Mouse (Mus musculus): ENCODE measurements around the gene Parm1. TPM values are rescaled to one million over a fixed set of nuclear protein-coding genes. Genes with fewer than 3 reads are reported as not detected.
A peak's percentile ranks its signal among the peaks of the same experiment; 100 is the strongest.

The Parm1 gene
- polyA plus RNA-seq (2016; fragmentation: Nextera tagmentation; extraction: Ambion mirVana) = 16.1 and 18.9 TPM in 2 replicates

GRCm38 (mm10) chr5:91517480-91518301 lies at the start of gene Parm1:
TSS of gene Parm1 (plus strand) at chr5:91517615.
- Histone ChIP-seq H3K36me3 (no peaks in the 10 kb centered on the region), H3K27me3 (ENCODE audit: low read depth, poor library complexity, severe bottlenecking) (peaks cover 28% of the 10 kb centered on the region), H3K27ac (replicated peaks) (peak within 1 kb of the TSS; percentile 53), H3K4me3 (peak within 1 kb of the TSS; percentile 61), H3K9me3 (replicated peaks) (no peaks in the 10 kb centered on the region), H3K4me1 (peaks cover 30% of the 10 kb centered on the region)
- WGBS = under 1% methylated on average over 48 of the region's 48 CpGs
- peak; percentile 89 for DNase-seq (ENCODE audit: low spot score)

- H3K4me1 ChIP-seq = no peaks in the 10 kb centered on the region
- DNase-seq (ENCODE audit: low spot score) = no peak
- no peaks in the 10 kb centered on the region for H3K27me3 ChIP-seq (ENCODE audit: low read depth, poor library complexity, severe bottlenecking)
- WGBS = 94% methylated on average over 7 of the region's 7 CpGs
- no peak overlapping the region for H3K4me3 ChIP-seq
- H3K9me3 ChIP-seq (replicated peaks) = no peaks in the 10 kb centered on the region
- no peaks in the 10 kb centered on the region for H3K36me3 ChIP-seq
- no peak overlapping the region for H3K27ac ChIP-seq (replicated peaks)
Measured at GRCm38 (mm10) chr5:91475241-91475640, 42.2 kb upstream of the Parm1 start.

DNA sequence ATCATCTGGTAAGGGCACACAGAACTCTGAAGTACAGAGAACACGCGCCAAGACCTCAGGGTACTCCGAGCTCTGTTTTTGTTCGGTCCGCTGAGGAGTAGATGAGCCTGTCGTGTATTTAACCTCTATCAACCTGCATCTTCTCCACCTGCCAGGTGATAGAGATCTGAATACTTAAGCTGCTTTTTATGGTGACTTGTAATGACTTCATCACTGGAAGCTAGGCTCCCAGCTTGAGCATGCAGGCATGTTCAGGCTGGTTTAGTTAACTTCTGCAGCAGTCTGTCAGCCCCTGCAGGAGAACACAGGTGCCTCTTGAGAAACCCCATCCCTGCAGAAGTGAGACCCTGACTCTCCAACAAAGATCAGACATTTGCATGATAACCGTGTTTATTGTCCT lies 40.6 kb upstream of the Parm1 start:
- H3K9me3 ChIP-seq (replicated peaks) = no peaks in the 10 kb centered on the region
- no peak for DNase-seq (ENCODE audit: low spot score)
- 91% methylated on average over 7 of the region's 7 CpGs for whole genome bisulfite sequencing

GRCm38 (mm10) chr5:91478673-91479072 lies 38.7 kb upstream of the Parm1 start:
- Histone ChIP-seq H3K9me3 (replicated peaks) (no peaks in the 10 kb centered on the region), H3K4me1 (no peaks in the 10 kb centered on the region), H3K4me3 (no peak overlapping the region), H3K27me3 (ENCODE audit: low read depth, poor library complexity, severe bottlenecking) (no peaks in the 10 kb centered on the region), H3K27ac (replicated peaks) (no peak overlapping the region), H3K36me3 (no peaks in the 10 kb centered on the region)
- WGBS = 89% methylated on average over 4 of the region's 4 CpGs
- DNase-seq (ENCODE audit: low spot score) = no peak

More for the DNA sequence above, 40.6 kb upstream of the Parm1 start:
- Histone ChIP-seq H3K27me3 (ENCODE audit: low read depth, poor library complexity, severe bottlenecking) (no peaks in the 10 kb centered on the region), H3K4me3 (no peak overlapping the region), H3K27ac (replicated peaks) (no peak overlapping the region), H3K36me3 (no peaks in the 10 kb centered on the region), H3K4me1 (no peaks in the 10 kb centered on the region)

- no peak for DNase-seq (ENCODE audit: low spot score)
- no peak overlapping the region for H3K27ac ChIP-seq (replicated peaks)
- H3K9me3 ChIP-seq (replicated peaks) = no peaks in the 10 kb centered on the region
- H3K27me3 ChIP-seq (ENCODE audit: low read depth, poor library complexity, severe bottlenecking) = no peaks in the 10 kb centered on the region
- no peaks in the 10 kb centered on the region for H3K4me1 ChIP-seq
- no peaks in the 10 kb centered on the region for H3K36me3 ChIP-seq
- WGBS = 79% methylated on average over 1 of the region's 1 CpGs
- H3K4me3 ChIP-seq = no peak overlapping the region
Measured at GRCm38 (mm10) chr5:91480129-91480528, 37.3 kb upstream of the Parm1 start.

GRCm38 (mm10) chr5:91484324-91484723 lies 33.1 kb upstream of the Parm1 start:
- H3K27me3 ChIP-seq (ENCODE audit: low read depth, poor library complexity, severe bottlenecking) = no peaks in the 10 kb centered on the region
- no peak for DNase-seq (ENCODE audit: low spot score)
- H3K4me1 ChIP-seq = no peaks in the 10 kb centered on the region
- H3K4me3 ChIP-seq = no peak overlapping the region
- no peak overlapping the region for H3K27ac ChIP-seq (replicated peaks)
- H3K9me3 ChIP-seq (replicated peaks) = no peaks in the 10 kb centered on the region
- H3K36me3 ChIP-seq = no peaks in the 10 kb centered on the region
- 96% methylated on average over 1 of the region's 1 CpGs for WGBS

GRCm38 (mm10) chr5:91494456-91494855 lies 23.0 kb upstream of the Parm1 start:
- DNase-seq (ENCODE audit: low spot score) = peak; percentile 16
- H3K36me3 ChIP-seq = no peaks in the 10 kb centered on the region
- no peak overlapping the region for H3K4me3 ChIP-seq
- H3K27ac ChIP-seq (replicated peaks) = no peak overlapping the region
- H3K9me3 ChIP-seq (replicated peaks) = no peaks in the 10 kb centered on the region
- WGBS = 80% methylated on average over 5 of the region's 5 CpGs
- H3K27me3 ChIP-seq (ENCODE audit: low read depth, poor library complexity, severe bottlenecking) = no peaks in the 10 kb centered on the region
- H3K4me1 ChIP-seq = no peaks in the 10 kb centered on the region; the same call in 1 of the 2 replicates

DNA sequence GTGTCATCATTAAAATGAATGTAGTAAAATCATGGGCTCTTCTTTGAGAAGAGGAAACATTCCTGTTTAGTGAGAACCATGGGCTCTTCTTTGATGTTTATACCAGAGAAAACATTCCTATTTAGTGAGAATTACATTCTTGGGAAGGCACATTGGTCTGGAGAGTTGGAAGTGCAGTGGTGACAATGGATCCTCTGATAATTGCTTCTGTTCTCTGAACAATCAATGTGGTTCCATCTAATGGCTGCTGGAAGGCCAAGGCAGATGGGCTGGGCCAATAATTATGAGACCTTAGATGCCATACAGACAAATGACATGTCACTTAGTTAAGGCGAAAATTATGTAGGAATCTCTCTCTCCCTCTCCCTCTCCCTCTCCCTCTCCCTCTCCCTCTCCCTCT lies 16.1 kb upstream of the Parm1 start:
- Histone ChIP-seq H3K4me1 (no peaks in the 10 kb centered on the region), H3K27me3 (ENCODE audit: low read depth, poor library complexity, severe bottlenecking) (no peaks in the 10 kb centered on the region), H3K4me3 (no peak overlapping the region), H3K27ac (replicated peaks) (no peak overlapping the region), H3K36me3 (no peaks in the 10 kb centered on the region), H3K9me3 (replicated peaks) (0 out of 2 replicates have a peak, but pooled peaks cover 1% of the 10 kb centered on the region)
- WGBS = 83% methylated on average over 1 of the region's 1 CpGs
- DNase-seq (ENCODE audit: low spot score) = no peak

GRCm38 (mm10) chr5:91502366-91502765 lies 15.0 kb upstream of the Parm1 start:
- no peak for DNase-seq (ENCODE audit: low spot score)
- H3K4me1 ChIP-seq = no peaks in the 10 kb centered on the region
- no peak overlapping the region for H3K4me3 ChIP-seq
- 0 out of 2 replicates have a peak, but pooled peaks cover 3% of the 10 kb centered on the region for H3K9me3 ChIP-seq (replicated peaks)
- H3K36me3 ChIP-seq = no peaks in the 10 kb centered on the region
- WGBS = 92% methylated on average over 2 of the region's 2 CpGs
- H3K27ac ChIP-seq (replicated peaks) = no peak overlapping the region
- no peaks in the 10 kb centered on the region for H3K27me3 ChIP-seq (ENCODE audit: low read depth, poor library complexity, severe bottlenecking)

GRCm38 (mm10) chr5:91504320-91504922 lies 13.0 kb upstream of the Parm1 start:
- Histone ChIP-seq H3K27me3 (ENCODE audit: low read depth, poor library complexity, severe bottlenecking) (no peaks in the 10 kb centered on the region), H3K4me3 (no peak overlapping the region), H3K9me3 (replicated peaks) (0 out of 2 replicates have a peak, but pooled peaks cover 3% of the 10 kb centered on the region), H3K27ac (replicated peaks) (no peak overlapping the region), H3K36me3 (no peaks in the 10 kb centered on the region), H3K4me1 (no peaks in the 10 kb centered on the region)
- WGBS = 73% methylated on average over 5 of the region's 5 CpGs
- DNase-seq (ENCODE audit: low spot score) = no peak

DNA sequence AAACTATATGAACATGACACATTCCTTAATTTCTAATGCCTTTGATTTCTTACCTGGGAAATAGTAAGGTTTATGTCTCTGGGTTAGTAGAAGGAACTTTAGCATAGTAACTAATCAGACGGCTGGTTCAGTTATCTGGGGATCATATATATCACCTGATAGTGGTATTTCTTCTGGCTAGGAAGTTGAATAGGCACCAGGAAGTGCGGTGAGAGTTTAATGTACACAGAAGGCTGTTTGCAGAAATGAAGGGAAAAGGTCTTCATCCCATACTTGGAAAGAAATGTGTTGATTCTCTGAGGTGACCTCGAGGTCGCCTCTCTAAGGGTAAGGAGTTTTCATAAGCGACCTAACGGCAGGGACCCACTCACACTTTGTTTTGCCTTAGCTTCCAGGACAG lies 338 bp upstream of the Parm1 start:
- WGBS = 25% methylated on average over 6 of the region's 6 CpGs
- Histone ChIP-seq H3K27ac (replicated peaks) (no peak overlapping the region), H3K27me3 (ENCODE audit: low read depth, poor library complexity, severe bottlenecking) (peaks cover 28% of the 10 kb centered on the region), H3K36me3 (no peaks in the 10 kb centered on the region), H3K9me3 (replicated peaks) (no peaks in the 10 kb centered on the region), H3K4me3 (peak overlapping the region; percentile 61), H3K4me1 (peaks cover 30% of the 10 kb centered on the region)
- DNase-seq (ENCODE audit: low spot score) = no peak

- H3K36me3 ChIP-seq = no peaks in the 10 kb centered on the region
- no peaks in the 10 kb centered on the region for H3K9me3 ChIP-seq (replicated peaks)
- peaks cover 30% of the 10 kb centered on the region for H3K4me1 ChIP-seq
- H3K27ac ChIP-seq (replicated peaks) = 0 out of 2 replicates have a peak overlapping the region, but pooled peaks have one; percentile 53
- peaks cover 28% of the 10 kb centered on the region for H3K27me3 ChIP-seq (ENCODE audit: low read depth, poor library complexity, severe bottlenecking)
- WGBS = 4% methylated on average over 16 of the region's 16 CpGs
- H3K4me3 ChIP-seq = peak overlapping the region; percentile 61
- DNase-seq (ENCODE audit: low spot score) = peak; percentile 27
Measured at GRCm38 (mm10) chr5:91518302-91518790, 931 bp downstream of the Parm1 start.

- Histone ChIP-seq H3K36me3 (no peaks in the 10 kb centered on the region), H3K4me3 (peak overlapping the region; percentile 61), H3K9me3 (replicated peaks) (no peaks in the 10 kb centered on the region), H3K27ac (replicated peaks) (no peak overlapping the region), H3K4me1 (peaks cover 30% of the 10 kb centered on the region), H3K27me3 (ENCODE audit: low read depth, poor library complexity, severe bottlenecking) (peaks cover 28% of the 10 kb centered on the region)
- DNase-seq (ENCODE audit: low spot score) = peak; percentile 18
- 40% methylated on average over 7 of the region's 7 CpGs for WGBS
Measured at GRCm38 (mm10) chr5:91518946-91519345, 1.5 kb downstream of the Parm1 start.
